Mouse (Mus musculus): ENCODE results near the gene Adcy5. TPM values are rescaled to one million over a fixed set of nuclear protein-coding genes. Genes with fewer than 3 reads are reported as not detected.

Gene Adcy5
- polyA plus RNA-seq, 1 experiment from 2014 or later = 1.5 TPM

DNA sequence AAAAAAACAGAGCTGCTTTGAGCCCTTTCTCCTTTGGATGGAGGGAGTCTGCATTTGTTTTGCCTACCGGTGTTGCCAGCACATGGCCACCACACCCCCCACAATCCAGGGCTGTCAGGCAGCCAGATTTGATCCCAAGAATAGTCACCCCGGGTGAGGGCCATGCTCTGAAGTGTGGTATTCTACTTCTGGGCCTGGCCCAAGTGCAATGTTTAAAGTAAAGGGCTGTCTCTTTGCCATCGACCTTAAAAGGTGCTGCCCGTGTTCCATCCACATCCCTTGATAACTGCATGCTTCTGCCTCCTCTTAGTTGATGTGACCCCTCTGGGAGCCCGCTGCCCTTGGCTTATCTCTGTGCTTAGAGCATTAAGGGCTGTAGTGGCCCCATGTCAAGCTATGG lies 46.6 kb downstream of the Adcy5 start:
- 75% methylated on average over 5 of the region's 5 CpGs for WGBS
- H3K27ac ChIP-seq (replicated peaks; ENCODE audit: low read depth, low read length) = no peak overlapping the region
- H3K9me3 ChIP-seq (ENCODE audit: control insufficient read depth, low read length) = no peaks in the 10 kb centered on the region
- H3K4me1 ChIP-seq (ENCODE audit: control insufficient read depth, insufficient read depth, low read length) = peaks cover 13% of the 10 kb centered on the region; the same call in 1 of the 2 replicates
- no peak overlapping the region for H3K4me3 ChIP-seq (ENCODE audit: low read depth, low read length)
- H3K9ac ChIP-seq (ENCODE audit: low read length) = no peak overlapping the region
- no peaks in the 10 kb centered on the region for H3K36me3 ChIP-seq (ENCODE audit: control insufficient read depth, insufficient read depth, low read length)
- no peak overlapping the region for H3K4me2 ChIP-seq (ENCODE audit: low read depth, severe bottlenecking)
- DNase-seq (ENCODE audit: low spot score) (no peak), ATAC-seq (ENCODE audit: insufficient number of reproducible peaks, low FRiP score, low TSS enrichment, low read depth) (no peak)
- H3K27me3 ChIP-seq (ENCODE audit: control insufficient read depth, insufficient read depth, low read length) = no peaks in the 10 kb centered on the region

GRCm38 (mm10) chr16:35203511-35203910 lies 48.8 kb downstream of the Adcy5 start:
- H3K36me3 ChIP-seq (ENCODE audit: control insufficient read depth, insufficient read depth, low read length) = no peaks in the 10 kb centered on the region
- WGBS = 24% methylated on average over 1 of the region's 1 CpGs
- H3K4me1 ChIP-seq (ENCODE audit: control insufficient read depth, insufficient read depth, low read length) = peaks cover 13% of the 10 kb centered on the region; the same call in 1 of the 2 replicates

DNA sequence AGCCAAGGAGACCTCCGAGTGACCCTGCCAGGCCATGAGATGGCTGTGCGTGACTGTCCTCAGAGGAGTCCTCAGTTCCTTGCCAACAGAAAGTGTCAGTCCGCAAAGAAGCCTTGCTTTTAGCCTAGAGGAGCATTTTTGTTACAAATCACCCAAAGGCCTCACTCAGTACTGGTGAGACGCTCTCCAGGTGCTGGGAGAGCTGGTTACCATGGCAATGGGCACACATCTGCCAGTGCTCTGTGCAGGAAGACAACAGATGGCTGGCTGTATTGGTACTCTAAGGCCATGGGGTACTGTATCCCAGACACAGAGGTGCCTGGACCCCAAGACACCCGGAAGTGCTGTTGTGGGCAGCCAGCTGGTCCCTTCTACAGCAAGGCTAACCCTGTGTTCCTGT lies 51.0 kb downstream of the Adcy5 start:
- Histone ChIP-seq H3K36me3 (ENCODE audit: control insufficient read depth, insufficient read depth, low read length) (no peaks in the 10 kb centered on the region), H3K4me2 (ENCODE audit: low read depth, severe bottlenecking) (no peak overlapping the region), H3K4me1 (ENCODE audit: control insufficient read depth, insufficient read depth, low read length) (peaks cover 27% of the 10 kb centered on the region), H3K4me3 (ENCODE audit: low read depth, low read length) (no peak overlapping the region), H3K27ac (replicated peaks; ENCODE audit: low read depth, low read length) (no peak overlapping the region; the same call in 1 of the 2 replicates), H3K27me3 (ENCODE audit: control insufficient read depth, insufficient read depth, low read length) (no peaks in the 10 kb centered on the region), H3K9ac (ENCODE audit: low read length) (no peak overlapping the region), H3K9me3 (ENCODE audit: control insufficient read depth, low read length) (no peaks in the 10 kb centered on the region)
- 56% methylated on average over 5 of the region's 5 CpGs for WGBS
- ATAC-seq (ENCODE audit: insufficient number of reproducible peaks, low FRiP score, low TSS enrichment, low read depth) (peak; percentile 22; the same call in 1 of the 2 replicates), DNase-seq (ENCODE audit: low spot score) (peak; percentile 43)

More at GRCm38 (mm10) chr16:35203511-35203910, 48.8 kb downstream of the Adcy5 start:
- Histone ChIP-seq H3K9me3 (ENCODE audit: control insufficient read depth, low read length) (no peaks in the 10 kb centered on the region), H3K9ac (ENCODE audit: low read length) (no peak overlapping the region), H3K4me3 (ENCODE audit: low read depth, low read length) (no peak overlapping the region), H3K27me3 (ENCODE audit: control insufficient read depth, insufficient read depth, low read length) (no peaks in the 10 kb centered on the region), H3K27ac (replicated peaks; ENCODE audit: low read depth, low read length) (no peak overlapping the region), H3K4me2 (ENCODE audit: low read depth, severe bottlenecking) (no peak overlapping the region)
- ATAC-seq (ENCODE audit: insufficient number of reproducible peaks, low FRiP score, low TSS enrichment, low read depth) (no peak), DNase-seq (ENCODE audit: low spot score) (no peak)

GRCm38 (mm10) chr16:35206426-35206825 lies 51.7 kb downstream of the Adcy5 start:
- Histone ChIP-seq H3K27ac (replicated peaks; ENCODE audit: low read depth, low read length) (no peak overlapping the region), H3K4me3 (ENCODE audit: low read depth, low read length) (no peak overlapping the region), H3K4me1 (ENCODE audit: control insufficient read depth, insufficient read depth, low read length) (peaks cover 27% of the 10 kb centered on the region), H3K9ac (ENCODE audit: low read length) (no peak overlapping the region), H3K36me3 (ENCODE audit: control insufficient read depth, insufficient read depth, low read length) (no peaks in the 10 kb centered on the region), H3K9me3 (ENCODE audit: control insufficient read depth, low read length) (no peaks in the 10 kb centered on the region), H3K4me2 (ENCODE audit: low read depth, severe bottlenecking) (no peak overlapping the region), H3K27me3 (ENCODE audit: control insufficient read depth, insufficient read depth, low read length) (no peaks in the 10 kb centered on the region)
- 84% methylated on average over 6 of the region's 6 CpGs for WGBS
- ATAC-seq (ENCODE audit: insufficient number of reproducible peaks, low FRiP score, low TSS enrichment, low read depth) (no peak), DNase-seq (ENCODE audit: low spot score) (no peak)

DNA sequence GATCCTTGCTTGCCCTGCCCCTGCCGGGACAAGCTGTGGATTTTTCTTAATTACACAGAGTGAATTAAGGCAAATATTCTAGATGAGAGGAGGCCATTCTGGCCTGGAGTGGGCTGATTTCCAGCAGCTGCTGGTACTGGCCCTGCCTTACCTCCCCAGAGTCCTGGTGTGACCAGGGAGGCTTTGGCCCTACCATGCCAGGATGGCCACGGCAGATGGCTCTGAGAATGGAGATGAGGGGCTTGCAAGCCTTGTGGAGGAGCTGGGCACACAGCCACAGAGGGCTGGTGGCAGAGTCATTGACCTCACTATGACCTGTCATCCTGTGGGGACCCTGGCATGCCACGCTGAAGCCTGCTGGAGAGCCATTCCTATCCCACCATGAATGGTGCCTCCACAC lies 54.1 kb downstream of the Adcy5 start:
- Histone ChIP-seq H3K27me3 (ENCODE audit: control insufficient read depth, insufficient read depth, low read length) (no peaks in the 10 kb centered on the region), H3K9me3 (ENCODE audit: control insufficient read depth, low read length) (no peaks in the 10 kb centered on the region), H3K4me3 (ENCODE audit: low read depth, low read length) (no peak overlapping the region), H3K36me3 (ENCODE audit: control insufficient read depth, insufficient read depth, low read length) (no peaks in the 10 kb centered on the region), H3K9ac (ENCODE audit: low read length) (no peak overlapping the region), H3K4me1 (ENCODE audit: control insufficient read depth, insufficient read depth, low read length) (peaks cover 25% of the 10 kb centered on the region), H3K27ac (replicated peaks; ENCODE audit: low read depth, low read length) (no peak overlapping the region), H3K4me2 (ENCODE audit: low read depth, severe bottlenecking) (no peak overlapping the region)
- 65% methylated on average over 3 of the region's 3 CpGs for WGBS
- DNase-seq (ENCODE audit: low spot score) (no peak), ATAC-seq (ENCODE audit: insufficient number of reproducible peaks, low FRiP score, low TSS enrichment, low read depth) (no peak)

GRCm38 (mm10) chr16:35209753-35210152 lies 55.1 kb downstream of the Adcy5 start:
- no peak for ATAC-seq (ENCODE audit: insufficient number of reproducible peaks, low FRiP score, low TSS enrichment, low read depth)
- no peak for DNase-seq (ENCODE audit: low spot score)
- H3K36me3 ChIP-seq (ENCODE audit: control insufficient read depth, insufficient read depth, low read length) = no peaks in the 10 kb centered on the region
- no peak overlapping the region for H3K4me2 ChIP-seq (ENCODE audit: low read depth, severe bottlenecking)
- WGBS = 85% methylated on average over 5 of the region's 5 CpGs
- H3K4me3 ChIP-seq (ENCODE audit: low read depth, low read length) = no peak overlapping the region
- H3K4me1 ChIP-seq (ENCODE audit: control insufficient read depth, insufficient read depth, low read length) = peaks cover 25% of the 10 kb centered on the region
- H3K9ac ChIP-seq (ENCODE audit: low read length) = no peak overlapping the region
- H3K27ac ChIP-seq (replicated peaks; ENCODE audit: low read depth, low read length) = no peak overlapping the region
- H3K27me3 ChIP-seq (ENCODE audit: control insufficient read depth, insufficient read depth, low read length) = no peaks in the 10 kb centered on the region
- H3K9me3 ChIP-seq (ENCODE audit: control insufficient read depth, low read length) = no peaks in the 10 kb centered on the region

DNA sequence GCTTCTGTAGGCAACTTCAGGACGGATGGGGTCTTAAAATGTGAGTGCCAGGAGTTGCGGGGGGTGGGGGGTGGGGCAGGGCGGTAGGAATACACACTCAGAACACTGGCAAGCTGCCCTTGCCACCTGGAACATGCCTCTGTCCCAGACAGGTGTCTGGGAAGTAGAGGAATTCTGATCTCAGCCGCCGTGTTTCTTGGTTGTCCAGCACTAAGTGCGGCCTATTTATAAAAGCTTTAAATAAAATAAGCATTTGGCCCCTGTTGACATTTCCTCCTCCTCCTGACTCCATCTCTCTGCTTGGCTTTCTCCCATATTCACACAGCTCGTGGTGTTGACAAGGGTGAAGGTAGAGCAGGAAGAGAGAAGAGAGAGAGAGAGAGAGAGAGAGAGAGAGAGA lies 60.4 kb downstream of the Adcy5 start:
- peaks cover 5% of the 10 kb centered on the region for H3K4me1 ChIP-seq (ENCODE audit: control insufficient read depth, insufficient read depth, low read length)
- no peak overlapping the region for H3K9ac ChIP-seq (ENCODE audit: low read length)
- no peak for DNase-seq (ENCODE audit: low spot score)
- H3K27ac ChIP-seq (replicated peaks; ENCODE audit: low read depth, low read length) = no peak overlapping the region
- no peaks in the 10 kb centered on the region for H3K9me3 ChIP-seq (ENCODE audit: control insufficient read depth, low read length)
- H3K4me3 ChIP-seq (ENCODE audit: low read depth, low read length) = no peak overlapping the region
- H3K36me3 ChIP-seq (ENCODE audit: control insufficient read depth, insufficient read depth, low read length) = no peaks in the 10 kb centered on the region
- no peak for ATAC-seq (ENCODE audit: insufficient number of reproducible peaks, low FRiP score, low TSS enrichment, low read depth)
- H3K4me2 ChIP-seq (ENCODE audit: low read depth, severe bottlenecking) = no peak overlapping the region
- WGBS = 74% methylated on average over 7 of the region's 7 CpGs
- H3K27me3 ChIP-seq (ENCODE audit: control insufficient read depth, insufficient read depth, low read length) = no peaks in the 10 kb centered on the region

GRCm38 (mm10) chr16:35215498-35215897 lies 60.8 kb downstream of the Adcy5 start:
- Histone ChIP-seq H3K27ac (replicated peaks; ENCODE audit: low read depth, low read length) (no peak overlapping the region), H3K4me3 (ENCODE audit: low read depth, low read length) (no peak overlapping the region), H3K9ac (ENCODE audit: low read length) (no peak overlapping the region), H3K36me3 (ENCODE audit: control insufficient read depth, insufficient read depth, low read length) (no peaks in the 10 kb centered on the region), H3K27me3 (ENCODE audit: control insufficient read depth, insufficient read depth, low read length) (no peaks in the 10 kb centered on the region), H3K4me2 (ENCODE audit: low read depth, severe bottlenecking) (no peak overlapping the region), H3K9me3 (ENCODE audit: control insufficient read depth, low read length) (no peaks in the 10 kb centered on the region), H3K4me1 (ENCODE audit: control insufficient read depth, insufficient read depth, low read length) (peaks cover 4% of the 10 kb centered on the region; the same call in 1 of the 2 replicates)
- DNase-seq (ENCODE audit: low spot score) (no peak), ATAC-seq (ENCODE audit: insufficient number of reproducible peaks, low FRiP score, low TSS enrichment, low read depth) (no peak)
- 48% methylated on average over 5 of the region's 5 CpGs for WGBS

DNA sequence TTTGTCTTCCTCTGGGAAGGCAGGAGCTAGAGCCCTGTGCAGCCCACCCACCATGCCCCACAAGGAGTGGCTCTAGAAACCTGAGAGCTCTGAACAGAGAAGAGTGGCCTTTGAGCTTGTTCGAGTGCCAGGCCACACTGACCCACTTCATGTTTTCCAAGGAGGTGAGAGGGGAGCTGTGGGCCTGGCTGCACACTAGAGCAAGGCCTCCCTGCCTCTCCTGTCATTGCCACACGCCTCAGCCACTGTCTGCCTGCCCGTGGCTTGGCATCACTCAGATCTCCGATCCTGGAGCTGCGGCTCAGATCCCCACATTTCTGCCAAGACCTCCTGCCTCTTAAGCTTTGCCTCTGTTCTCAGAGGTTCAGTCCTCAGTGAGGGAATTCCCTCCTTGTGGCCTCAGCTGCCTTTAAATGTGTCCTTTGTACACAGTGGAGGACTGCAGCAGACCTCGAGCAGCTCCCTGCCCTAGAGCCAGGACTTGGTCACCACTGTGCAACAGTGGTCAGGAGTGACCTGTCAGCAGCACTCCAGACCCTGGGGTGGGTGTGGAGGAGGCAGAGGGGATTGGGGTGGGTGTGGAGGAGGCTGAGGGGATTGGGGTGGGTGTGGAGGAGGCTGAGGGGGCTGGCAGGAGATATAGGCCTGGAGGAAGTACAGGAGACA lies 62.3 kb downstream of the Adcy5 start:
- WGBS = 66% methylated on average over 6 of the region's 6 CpGs
- ATAC-seq (ENCODE audit: insufficient number of reproducible peaks, low FRiP score, low TSS enrichment, low read depth) = no peak
- H3K36me3 ChIP-seq (ENCODE audit: control insufficient read depth, insufficient read depth, low read length) = no peaks in the 10 kb centered on the region

More for the DNA sequence above, 62.3 kb downstream of the Adcy5 start:
- H3K9ac ChIP-seq (ENCODE audit: low read length) = no peak overlapping the region
- no peak for DNase-seq (ENCODE audit: low spot score)
- no peaks in the 10 kb centered on the region for H3K27me3 ChIP-seq (ENCODE audit: control insufficient read depth, insufficient read depth, low read length)
- H3K4me1 ChIP-seq (ENCODE audit: control insufficient read depth, insufficient read depth, low read length) = peaks cover 4% of the 10 kb centered on the region; the same call in 1 of the 2 replicates
- no peak overlapping the region for H3K4me2 ChIP-seq (ENCODE audit: low read depth, severe bottlenecking)
- no peaks in the 10 kb centered on the region for H3K9me3 ChIP-seq (ENCODE audit: control insufficient read depth, low read length)
- no peak overlapping the region for H3K27ac ChIP-seq (replicated peaks; ENCODE audit: low read depth, low read length)
- H3K4me3 ChIP-seq (ENCODE audit: low read depth, low read length) = no peak overlapping the region

Measured in limb, embryonic 11.5 days (tissue).